ENCODE assay signal across 8 mouse cellular contexts in the genomic region with DNA sequence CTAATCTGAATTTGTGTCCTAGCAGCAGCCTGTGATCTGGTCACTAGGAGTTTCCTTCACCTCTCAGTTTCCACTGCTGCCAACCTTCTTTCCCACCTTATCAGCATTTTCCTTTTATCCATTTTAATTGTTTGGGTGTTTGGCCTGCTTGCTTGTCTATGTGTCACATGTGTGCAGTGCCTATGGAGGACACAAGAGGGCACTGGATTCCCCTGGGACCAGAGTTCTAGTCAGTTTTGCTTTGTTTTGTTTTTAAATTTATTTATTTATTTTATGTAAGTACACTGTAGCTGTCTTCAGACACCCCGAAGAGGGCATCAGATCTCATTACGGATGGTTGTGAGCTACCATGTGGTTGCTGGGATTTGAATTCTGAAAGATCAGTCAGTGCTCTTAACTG. TPM values are rescaled to one million over a fixed set of nuclear protein-coding genes. Genes with fewer than 3 reads are reported as not detected.
DNase-seq lines count a peak whose midpoint lies in the region.

No protein-coding gene starts in this region.

- DNase-seq in heart, postnatal 10 days: peak; percentile 47 to 61
- DNase-seq in heart, postnatal 25 days (ENCODE audit: low spot score): no peak
- peak; percentile 64 for DNase-seq in testis, postnatal 10 days (ENCODE audit: low spot score)
- DNase-seq in testis, postnatal 14 days (ENCODE audit: low spot score): no peak
- DNase-seq in kidney, postnatal 4 days: peak; percentile 66 to 68
- peak; percentile 30 to 40 for DNase-seq in thymus, postnatal 36 days
- no peak for DNase-seq in layer of hippocampus, postnatal 36 days
- DNase-seq in left cerebral cortex, adult 9 months (ENCODE audit: low spot score in 2 of 2): no peak

- intact Hi-C loops in heart, postnatal 10 days (cut with DNase I): loop anchor here (5.0 kb wide), 1 partner anchor 93 kb away; no protein-coding TSS in a partner anchor
- intact Hi-C loops in heart, postnatal 25 days (cut with DNase I): no loop called here

RNA-seq across cellular contexts. Expression of gene Maml1, which starts 22.9 kb away (rescaled TPM):
- 10 to 100 TPM; 19.2 to 20.3 TPM for total RNA-seq in heart, postnatal 10 days (2021)
- 10 to 100 TPM; 11.5 to 12.9 TPM for total RNA-seq in heart, postnatal 25 days (2021)
- 10 to 100 TPM in 1 of 2 experiments, 1 to 10 TPM in 1; 8.8 to 10.5 TPM for total RNA-seq in layer of hippocampus, postnatal 36 days (2021)

RNA-seq across cellular contexts. Expression of gene Ltc4s, which starts 30.7 kb away (rescaled TPM):
- total RNA-seq in heart, postnatal 10 days (2021): 1 to 10 TPM; 5.0 to 5.9 TPM
- total RNA-seq in heart, postnatal 25 days (2021): 1 to 10 TPM; 4.8 to 7.8 TPM
- total RNA-seq in layer of hippocampus, postnatal 36 days (2021): 1 to 10 TPM; 5.1 to 8.7 TPM

RNA-seq across cellular contexts. Expression of gene Canx, which starts 56.3 kb away (rescaled TPM):
- total RNA-seq in heart, postnatal 10 days (2021): 100 to 1,000 TPM; 270 to 302 TPM
- total RNA-seq in heart, postnatal 25 days (2021): 100 to 1,000 TPM; 266 to 295 TPM
- 100 to 1,000 TPM; 425 to 428 TPM for total RNA-seq in layer of hippocampus, postnatal 36 days (2021)

RNA-seq across cellular contexts. Expression of gene Mgat4b, which starts 58.5 kb away (rescaled TPM):
- 100 to 1,000 TPM; 122 to 127 TPM for total RNA-seq in heart, postnatal 10 days (2021)
- 10 to 100 TPM; 85.3 to 86.5 TPM for total RNA-seq in heart, postnatal 25 days (2021)
- total RNA-seq in layer of hippocampus, postnatal 36 days (2021): 100 to 1,000 TPM in 1 of 2 experiments, 10 to 100 TPM in 1; 91.1 to 102 TPM

RNA-seq across cellular contexts. Expression of gene Sqstm1, which starts 58.5 kb away (rescaled TPM):
- total RNA-seq in heart, postnatal 10 days (2021): 100 to 1,000 TPM; 239 to 247 TPM
- 100 to 1,000 TPM; 265 to 324 TPM for total RNA-seq in heart, postnatal 25 days (2021)
- 100 to 1,000 TPM; 426 to 430 TPM for total RNA-seq in layer of hippocampus, postnatal 36 days (2021)

Comparison
In these comparisons a context has a peak if more than half of its experiments do, and no peak if none do; other contexts are left out.
1. DNase-seq: peak in heart, postnatal 10 days (2 of 2), testis, postnatal 10 days (single experiment), kidney, postnatal 4 days (2 of 2) and thymus, postnatal 36 days (2 of 2); none in heart, postnatal 25 days (single experiment), testis, postnatal 14 days (single experiment), layer of hippocampus, postnatal 36 days (0 of 2) and left cerebral cortex, adult 9 months (0 of 2).